ENCODE assay signal across 7 mouse cellular contexts in genomic region chr14:12041566-12041965, GRCm38 (mm10).
"Had no signal": no experiment of that assay in that cellular context is flagged by ENCODE, and none has a peak within 500 bp of the region (broad histone marks: within the 10 kb centered on the region; RNA-seq: fewer than 3 reads in every experiment).

No protein-coding gene starts in this region.

- DNase-seq: lung, adult 2 months; lung, postnatal 14 days; lung, postnatal 36 days; right cerebral cortex, postnatal 14 days; thymus, adult 2 months; thymus, postnatal 25 days; thymus, postnatal 4 days had no signal
